Mouse (Mus musculus): ENCODE measurements around the gene Fgfr2. TPM values are rescaled to one million over a fixed set of nuclear protein-coding genes. Genes with fewer than 3 reads are reported as not detected.

Gene Fgfr2
- polyA plus RNA-seq, 1 experiment from 2014 or later = 123 TPM

DNA sequence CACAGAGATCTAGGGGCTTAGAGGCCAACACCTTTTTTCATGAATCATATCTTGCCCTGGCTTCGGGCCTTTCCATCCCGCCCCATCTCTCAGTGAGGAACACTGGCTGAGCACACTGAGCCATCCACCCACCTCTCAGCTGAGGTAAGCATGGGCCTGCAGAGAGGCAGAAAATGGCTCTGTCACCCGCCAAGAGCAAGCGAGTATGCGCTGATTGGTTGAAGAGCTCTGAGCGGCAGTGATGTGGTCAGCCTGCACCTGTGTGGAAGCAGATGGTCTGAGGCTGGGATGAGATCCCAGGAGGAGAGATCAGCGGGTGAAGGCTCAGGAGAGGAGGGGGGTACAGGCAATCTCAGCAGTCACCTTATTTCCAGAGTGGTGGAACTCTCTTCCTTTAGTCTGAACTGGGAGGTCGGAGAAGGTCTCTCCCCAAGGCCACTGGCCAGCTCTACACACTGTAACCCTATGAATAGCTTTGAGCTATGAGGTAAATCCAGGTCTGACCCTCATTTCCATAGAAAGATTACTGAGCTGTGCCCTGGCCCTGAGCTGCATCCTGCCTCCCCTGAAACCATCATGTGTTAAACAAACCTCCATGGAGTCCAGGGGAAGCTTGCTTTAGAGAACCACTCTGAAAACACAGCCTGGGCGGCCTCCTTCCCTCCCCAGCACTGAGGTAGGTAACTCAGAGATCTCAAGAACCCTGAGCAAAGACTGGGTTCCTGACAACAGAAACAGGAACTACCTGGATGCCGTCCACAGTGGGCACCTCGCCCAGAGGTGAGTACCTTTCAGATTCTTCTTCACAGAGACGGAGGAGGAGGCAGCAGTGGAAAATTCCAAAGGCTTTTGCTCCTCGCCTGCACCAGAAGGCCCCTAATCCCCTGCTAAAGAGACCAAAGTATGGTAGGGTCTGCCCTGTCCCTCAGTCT lies 316.0 kb downstream of the Fgfr2 start:
- no peak for ATAC-seq (ENCODE audit: low FRiP score, low read depth)
- Histone ChIP-seq H3K4me1 (peaks cover 91% of the 10 kb centered on the region), H3K9me3 (no peaks in the 10 kb centered on the region), H3K4me3 (no peak overlapping the region), H3K36me3 (peaks cover 15% of the 10 kb centered on the region), H3K27ac (peak overlapping the region; percentile 70), H3K9ac (peak overlapping the region; percentile 15; the same call in 1 of the 2 replicates), H3K27me3 (no peaks in the 10 kb centered on the region), H3K4me2 (replicated peaks) (peak overlapping the region; percentile 23; the same call in 1 of the 2 replicates)
- 71% methylated on average over 13 of the region's 13 CpGs for WGBS

DNA sequence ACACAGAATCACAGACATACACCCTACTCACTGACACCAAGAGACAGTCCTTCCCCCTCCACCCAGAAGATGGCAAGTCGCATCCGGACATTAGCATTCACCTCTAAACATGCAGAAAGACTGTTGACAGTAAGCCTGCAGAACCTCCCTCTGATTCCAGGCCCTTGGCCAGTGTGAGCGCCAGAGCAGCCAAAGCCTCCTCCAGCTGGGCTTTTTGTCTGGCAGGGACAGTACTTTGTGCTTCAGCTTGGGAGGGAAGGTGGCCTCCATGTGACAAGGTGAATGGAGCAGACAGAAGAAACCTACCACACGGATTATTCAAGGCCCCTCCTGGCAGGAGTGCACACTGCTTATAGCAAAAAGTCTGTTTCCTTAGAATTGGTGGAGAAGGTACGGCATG lies 316.9 kb downstream of the Fgfr2 start:
- WGBS = 80% methylated on average over 5 of the region's 5 CpGs
- H3K36me3 ChIP-seq = peaks cover 16% of the 10 kb centered on the region
- no peaks in the 10 kb centered on the region for H3K9me3 ChIP-seq
- no peak overlapping the region for H3K4me3 ChIP-seq
- no peak overlapping the region for H3K27ac ChIP-seq
- H3K4me1 ChIP-seq = peaks cover 89% of the 10 kb centered on the region
- no peak for ATAC-seq (ENCODE audit: low FRiP score, low read depth)
- H3K27me3 ChIP-seq = no peaks in the 10 kb centered on the region
- no peak overlapping the region for H3K4me2 ChIP-seq (replicated peaks)
- no peak overlapping the region for H3K9ac ChIP-seq

DNA sequence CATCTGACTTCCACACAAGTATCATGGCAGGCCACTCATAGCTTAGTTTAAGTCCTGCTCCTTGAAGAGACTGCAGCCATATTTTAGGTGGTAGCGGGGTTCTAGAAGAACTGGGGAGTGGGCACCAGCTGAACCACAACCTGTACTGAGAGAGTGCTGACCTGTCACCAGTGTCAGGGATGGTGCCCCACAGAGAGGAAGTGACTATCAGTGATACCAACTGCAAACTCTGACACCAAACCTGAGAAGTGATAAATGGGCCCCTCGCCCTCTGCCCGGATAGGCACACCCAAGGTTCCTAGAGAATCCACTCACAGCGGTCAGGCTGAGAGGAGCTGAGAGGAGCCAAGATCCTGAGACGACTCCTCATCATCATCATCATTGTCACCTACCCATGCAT lies 318.2 kb downstream of the Fgfr2 start:
- H3K4me1 ChIP-seq = peaks cover 82% of the 10 kb centered on the region

DNA sequence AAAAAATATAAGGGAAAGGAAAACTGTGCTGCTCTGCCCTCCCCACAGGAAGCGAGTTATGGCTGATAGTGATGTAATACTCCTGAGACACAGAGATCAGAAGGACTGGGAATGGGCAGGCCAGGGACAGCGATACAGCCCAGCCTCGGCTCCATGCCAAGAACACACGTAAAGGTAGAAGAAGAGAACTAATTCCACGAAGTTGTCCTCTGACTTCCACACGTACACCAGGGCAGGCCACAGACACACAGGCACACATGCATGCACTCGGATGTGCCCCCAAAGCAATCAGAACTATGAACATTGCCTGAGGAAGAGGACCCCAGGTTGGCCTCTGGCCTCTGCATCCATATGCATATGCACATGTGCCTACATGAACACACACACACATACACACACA lies 318.7 kb downstream of the Fgfr2 start:
- Histone ChIP-seq H3K4me3 (no peak overlapping the region), H3K4me2 (replicated peaks) (no peak overlapping the region), H3K9me3 (no peaks in the 10 kb centered on the region), H3K36me3 (peaks cover 16% of the 10 kb centered on the region), H3K27me3 (no peaks in the 10 kb centered on the region), H3K9ac (no peak overlapping the region), H3K4me1 (peaks cover 78% of the 10 kb centered on the region), H3K27ac (no peak overlapping the region)
- WGBS = 66% methylated on average over 7 of the region's 7 CpGs
- no peak for ATAC-seq (ENCODE audit: low FRiP score, low read depth)

More for the DNA sequence above, 318.2 kb downstream of the Fgfr2 start:
- no peak overlapping the region for H3K9ac ChIP-seq
- no peaks in the 10 kb centered on the region for H3K9me3 ChIP-seq
- H3K27me3 ChIP-seq = no peaks in the 10 kb centered on the region
- H3K4me3 ChIP-seq = no peak overlapping the region
- H3K36me3 ChIP-seq = peaks cover 16% of the 10 kb centered on the region
- no peak for ATAC-seq (ENCODE audit: low FRiP score, low read depth)
- H3K4me2 ChIP-seq (replicated peaks) = no peak overlapping the region
- WGBS = 88% methylated on average over 5 of the region's 5 CpGs
- H3K27ac ChIP-seq = no peak overlapping the region

DNA sequence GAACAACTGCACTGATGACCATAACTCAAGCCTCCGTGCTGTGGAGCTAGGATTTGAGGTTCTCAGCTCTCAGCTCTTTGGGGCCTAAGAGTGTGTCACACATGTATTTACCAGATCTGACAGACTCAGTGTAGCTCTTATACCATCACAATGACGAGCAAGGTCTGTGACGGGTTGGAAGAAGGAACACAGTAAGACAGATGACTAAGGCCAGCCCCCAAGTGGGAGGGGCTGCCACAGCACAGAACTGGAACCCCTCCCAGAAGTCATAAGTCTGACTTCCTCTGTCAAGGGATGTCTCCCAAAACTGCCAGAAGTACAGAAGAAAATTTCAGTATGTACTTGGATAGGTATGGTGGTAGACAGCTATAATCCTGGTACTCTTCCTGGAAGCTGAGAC lies 319.2 kb downstream of the Fgfr2 start:
- Histone ChIP-seq H3K27ac (no peak overlapping the region), H3K9ac (no peak overlapping the region), H3K4me3 (no peak overlapping the region), H3K4me1 (peaks cover 73% of the 10 kb centered on the region), H3K9me3 (no peaks in the 10 kb centered on the region), H3K4me2 (replicated peaks) (no peak overlapping the region), H3K36me3 (peaks cover 16% of the 10 kb centered on the region), H3K27me3 (no peaks in the 10 kb centered on the region)
- 76% methylated on average over 3 of the region's 3 CpGs for WGBS
- no peak for ATAC-seq (ENCODE audit: low FRiP score, low read depth)

DNA sequence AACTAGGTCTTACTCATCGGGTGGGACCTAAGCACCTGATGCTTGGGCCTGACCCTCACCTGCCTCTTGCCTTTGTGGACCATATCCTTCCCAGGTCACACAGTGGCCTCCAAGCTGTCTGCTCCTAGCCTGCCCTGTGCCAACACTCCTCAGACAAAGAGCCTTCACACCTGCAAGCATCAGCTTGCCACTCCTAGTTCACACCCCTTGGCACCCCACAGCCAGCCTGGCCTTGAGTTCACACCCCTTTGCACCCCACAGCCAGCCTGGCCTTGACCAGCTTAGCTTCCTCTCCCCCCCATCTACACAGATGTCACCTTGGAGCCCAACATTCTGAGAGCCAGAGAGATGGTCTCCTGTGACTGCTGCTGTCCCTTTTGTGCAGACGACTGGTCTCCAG lies 319.8 kb downstream of the Fgfr2 start:
- WGBS = 65% methylated on average over 2 of the region's 2 CpGs
- no peaks in the 10 kb centered on the region for H3K27me3 ChIP-seq
- no peak overlapping the region for H3K9ac ChIP-seq
- no peaks in the 10 kb centered on the region for H3K9me3 ChIP-seq
- no peak for ATAC-seq (ENCODE audit: low FRiP score, low read depth)
- H3K4me3 ChIP-seq = no peak overlapping the region
- no peak overlapping the region for H3K27ac ChIP-seq
- peaks cover 19% of the 10 kb centered on the region for H3K36me3 ChIP-seq
- H3K4me2 ChIP-seq (replicated peaks) = no peak overlapping the region
- H3K4me1 ChIP-seq = peaks cover 67% of the 10 kb centered on the region

DNA sequence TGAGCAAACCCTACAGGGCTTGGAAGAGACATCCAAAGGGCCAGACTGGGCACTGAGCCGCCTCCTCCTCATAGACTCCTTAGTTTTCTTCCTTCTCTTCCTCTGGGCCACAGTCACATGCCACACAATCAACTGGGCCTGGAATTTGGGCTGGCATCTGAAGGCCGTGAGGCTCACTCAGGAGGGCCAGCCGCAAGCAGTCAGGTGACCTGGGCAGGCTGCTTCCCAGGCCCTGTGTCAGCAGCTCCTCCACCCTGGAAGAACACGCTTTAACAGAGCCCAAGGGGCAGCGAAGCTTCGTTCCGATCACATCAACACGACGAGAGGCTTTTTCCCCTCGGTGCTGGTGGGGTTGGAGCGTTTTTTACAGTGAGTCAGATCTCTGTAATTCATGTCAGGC lies 320.5 kb downstream of the Fgfr2 start:
- Histone ChIP-seq H3K9ac (no peak overlapping the region), H3K27ac (no peak overlapping the region), H3K36me3 (peaks cover 20% of the 10 kb centered on the region), H3K9me3 (no peaks in the 10 kb centered on the region), H3K4me3 (no peak overlapping the region), H3K27me3 (no peaks in the 10 kb centered on the region), H3K4me1 (peaks cover 60% of the 10 kb centered on the region), H3K4me2 (replicated peaks) (no peak overlapping the region)
- ATAC-seq (ENCODE audit: low FRiP score, low read depth) = no peak
- WGBS = 83% methylated on average over 11 of the region's 11 CpGs

DNA sequence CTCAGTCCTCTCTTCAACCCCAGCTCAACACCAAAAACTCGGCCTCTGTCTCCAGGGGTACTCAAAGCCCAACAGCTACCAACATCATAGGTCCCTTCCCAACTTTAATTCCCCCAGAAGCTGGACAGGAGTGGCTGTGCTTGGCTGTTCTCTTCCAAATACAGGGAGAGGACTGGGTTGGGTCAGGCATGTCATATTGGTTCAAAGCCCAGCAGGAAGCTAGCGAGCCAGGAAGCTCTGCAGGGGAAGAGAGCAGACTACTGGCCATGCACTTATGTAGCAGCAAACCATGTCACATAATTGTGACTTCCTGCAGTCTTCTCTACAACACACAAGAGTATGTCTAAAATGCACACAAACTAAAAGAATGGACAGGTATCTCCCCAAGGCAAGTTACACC lies 321.1 kb downstream of the Fgfr2 start:
- no peak overlapping the region for H3K27ac ChIP-seq
- WGBS = 65% methylated on average over 2 of the region's 2 CpGs
- H3K27me3 ChIP-seq = no peaks in the 10 kb centered on the region
- H3K4me1 ChIP-seq = peaks cover 54% of the 10 kb centered on the region
- no peak overlapping the region for H3K4me2 ChIP-seq (replicated peaks)
- H3K9me3 ChIP-seq = no peaks in the 10 kb centered on the region
- no peak for ATAC-seq (ENCODE audit: low FRiP score, low read depth)
- H3K9ac ChIP-seq = no peak overlapping the region
- no peak overlapping the region for H3K4me3 ChIP-seq
- peaks cover 17% of the 10 kb centered on the region for H3K36me3 ChIP-seq

DNA sequence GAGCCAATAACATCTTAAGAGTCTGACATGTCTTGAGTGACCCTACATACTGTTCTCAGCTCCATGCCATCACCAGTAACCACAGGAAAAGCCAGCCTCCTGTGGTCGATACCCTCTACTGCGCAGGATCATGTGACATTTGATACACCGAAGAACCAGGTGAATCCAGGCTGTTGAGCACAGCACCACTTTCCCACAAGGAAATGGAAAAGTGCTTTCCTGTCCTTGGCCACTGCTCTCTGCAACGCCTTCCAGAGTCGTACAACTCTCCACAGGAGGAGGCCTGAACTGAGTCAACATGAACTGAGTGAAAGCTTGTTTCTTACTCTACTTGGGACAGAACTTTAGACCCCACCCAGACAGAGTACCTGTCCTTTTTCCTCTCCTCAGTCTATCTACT lies 321.6 kb downstream of the Fgfr2 start:
- Histone ChIP-seq H3K9me3 (no peaks in the 10 kb centered on the region), H3K36me3 (peaks cover 12% of the 10 kb centered on the region), H3K4me2 (replicated peaks) (no peak overlapping the region), H3K4me1 (peaks cover 49% of the 10 kb centered on the region), H3K9ac (no peak overlapping the region), H3K27ac (no peak overlapping the region), H3K27me3 (no peaks in the 10 kb centered on the region), H3K4me3 (no peak overlapping the region)
- 82% methylated on average over 5 of the region's 5 CpGs for WGBS
- ATAC-seq (ENCODE audit: low FRiP score, low read depth) = no peak

DNA sequence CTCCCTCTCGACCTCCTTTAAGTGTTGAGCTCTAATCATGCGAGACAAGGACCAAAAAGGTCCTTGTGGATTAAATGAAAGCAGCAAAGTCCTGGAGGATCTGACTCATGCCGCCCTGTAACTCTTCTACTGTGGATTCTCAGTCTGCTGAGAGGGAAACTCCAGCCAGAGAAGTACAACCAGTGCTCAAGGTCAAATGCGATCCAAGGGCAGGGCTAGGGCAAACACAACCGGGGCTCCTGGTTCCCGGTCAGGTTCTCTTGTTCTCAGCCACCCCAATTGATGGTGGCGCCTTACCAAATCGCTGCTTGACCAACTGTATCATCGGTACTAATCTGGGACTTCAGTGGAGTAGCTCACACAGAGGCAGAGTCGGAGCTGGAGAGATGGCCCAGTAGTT lies 322.3 kb downstream of the Fgfr2 start:
- Histone ChIP-seq H3K36me3 (peaks cover 9% of the 10 kb centered on the region), H3K27ac (no peak overlapping the region), H3K9me3 (no peaks in the 10 kb centered on the region), H3K4me3 (no peak overlapping the region), H3K4me1 (peaks cover 43% of the 10 kb centered on the region), H3K4me2 (replicated peaks) (no peak overlapping the region), H3K27me3 (no peaks in the 10 kb centered on the region), H3K9ac (no peak overlapping the region)
- 89% methylated on average over 10 of the region's 10 CpGs for WGBS
- ATAC-seq (ENCODE audit: low FRiP score, low read depth) = no peak

DNA sequence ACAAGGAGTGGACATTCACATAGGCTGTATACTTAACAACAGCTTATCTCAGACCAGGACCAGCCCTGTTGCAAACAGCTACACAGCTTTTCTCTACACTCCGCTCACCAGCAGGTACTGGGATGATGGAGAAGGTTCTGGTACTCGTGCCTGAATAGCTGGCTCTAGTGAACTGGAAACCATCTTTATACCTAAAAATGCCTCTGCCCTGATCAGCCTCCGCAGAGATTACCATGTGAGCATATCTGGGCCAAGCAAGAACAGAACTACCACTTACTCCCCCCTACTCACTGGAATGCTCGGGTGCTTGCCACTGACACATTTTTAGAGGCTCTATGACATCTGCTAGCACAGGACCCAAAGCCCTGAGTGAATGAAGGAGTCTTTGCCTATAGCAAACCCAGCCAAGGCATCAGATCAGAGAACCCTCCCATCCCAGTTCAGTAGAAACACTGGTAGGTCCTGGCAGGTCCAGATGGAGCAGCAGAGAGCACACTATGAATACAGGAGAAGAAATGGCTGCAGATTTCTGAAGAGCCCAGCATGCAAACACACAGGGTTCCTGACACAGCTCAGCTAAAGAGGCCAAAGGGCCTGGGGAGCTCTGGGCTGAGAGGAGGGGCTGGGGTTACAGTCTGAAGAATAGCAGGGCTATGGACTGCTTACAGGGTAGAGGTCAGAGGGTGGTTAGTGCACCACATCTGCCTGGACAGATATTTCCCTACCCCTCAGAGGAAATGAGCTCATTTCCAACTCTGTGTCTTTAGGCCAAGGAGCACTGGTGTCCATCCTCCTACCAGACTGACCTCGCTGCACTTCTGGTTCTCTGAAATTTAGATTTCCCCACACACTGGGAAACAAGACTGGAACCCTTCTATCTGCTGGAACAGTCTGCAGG lies 323.8 kb downstream of the Fgfr2 start:
- Histone ChIP-seq H3K4me3 (no peak overlapping the region), H3K36me3 (peaks cover 9% of the 10 kb centered on the region), H3K9me3 (no peaks in the 10 kb centered on the region), H3K27ac (no peak overlapping the region), H3K4me2 (replicated peaks) (no peak overlapping the region), H3K27me3 (no peaks in the 10 kb centered on the region), H3K9ac (no peak overlapping the region), H3K4me1 (peaks cover 39% of the 10 kb centered on the region)
- WGBS = 90% methylated on average over 5 of the region's 5 CpGs
- no peak for ATAC-seq (ENCODE audit: low FRiP score, low read depth)

DNA sequence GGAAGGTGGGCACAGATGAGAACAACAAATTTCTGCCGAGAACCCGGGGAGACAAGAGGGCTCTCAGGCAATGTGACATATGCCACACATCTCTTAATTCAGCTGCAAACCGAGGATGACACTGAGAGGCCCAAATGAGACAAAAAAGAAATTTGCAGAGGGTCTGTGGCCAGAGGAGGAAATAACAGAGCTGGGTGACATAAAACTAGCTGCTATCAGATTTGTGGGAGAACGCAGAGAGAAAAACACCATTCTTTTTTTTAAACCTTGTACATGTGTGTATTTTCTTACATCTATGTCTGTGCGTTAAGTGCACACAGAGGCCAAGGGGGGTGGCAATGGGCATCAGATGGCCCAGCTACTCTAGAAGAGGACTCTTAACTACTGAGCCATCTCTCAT lies 328.0 kb downstream of the Fgfr2 start:
- no peaks in the 10 kb centered on the region for H3K27me3 ChIP-seq
- peaks cover 37% of the 10 kb centered on the region for H3K4me1 ChIP-seq
- H3K27ac ChIP-seq = no peak overlapping the region
- WGBS = 87% methylated on average over 5 of the region's 5 CpGs
- peaks cover 3% of the 10 kb centered on the region; the same call in 1 of the 2 replicates for H3K36me3 ChIP-seq
- H3K4me2 ChIP-seq (replicated peaks) = no peak overlapping the region
- H3K9me3 ChIP-seq = no peaks in the 10 kb centered on the region
- no peak overlapping the region for H3K4me3 ChIP-seq
- no peak overlapping the region for H3K9ac ChIP-seq
- ATAC-seq (ENCODE audit: low FRiP score, low read depth) = no peak
